Mouse (Mus musculus) E14TG2a.4 (cell line): ENCODE results near the gene Hes7.

Experiments
- CTCF ChIP-seq: conservative IDR thresholded peaks from 2 replicates; pipeline ENCODE4 v1.5.1; 2014; ENCODE audit warnings: low read length
- NANOG ChIP-seq: IDR thresholded peaks from 2 replicates; pipeline ENCODE4 v1.6.1; 2014; ENCODE audit warnings: borderline replicate concordance, low read length, mixed read lengths
- POU5F1 ChIP-seq: IDR thresholded peaks from 2 replicates; pipeline ENCODE4 v1.6.1; 2014; ENCODE audit warnings: low read length, borderline replicate concordance

GRCm38 (mm10) chr11:69073065-69073888 is 46.9 kb upstream of the Hes7 start:
- TF ChIP-seq CTCF: no peak
- TF ChIP-seq POU5F1: peak; percentile 82
- no peak for TF ChIP-seq NANOG
